Mouse (Mus musculus) retina, embryonic 14.5 days (tissue): ENCODE results near the gene Gm3127.
"Not testable (repeated sequence)": the region's sequence is repeated elsewhere in the genome, so short reads cannot be mapped to it uniquely, and the experiment has no call there.

Experiments
- DNase-seq: peaks from one replicate; pipeline ENCODE4 v3.0.0-alpha.2; 2015; ENCODE audit warnings: low spot score

The Gm3127 gene

DNA sequence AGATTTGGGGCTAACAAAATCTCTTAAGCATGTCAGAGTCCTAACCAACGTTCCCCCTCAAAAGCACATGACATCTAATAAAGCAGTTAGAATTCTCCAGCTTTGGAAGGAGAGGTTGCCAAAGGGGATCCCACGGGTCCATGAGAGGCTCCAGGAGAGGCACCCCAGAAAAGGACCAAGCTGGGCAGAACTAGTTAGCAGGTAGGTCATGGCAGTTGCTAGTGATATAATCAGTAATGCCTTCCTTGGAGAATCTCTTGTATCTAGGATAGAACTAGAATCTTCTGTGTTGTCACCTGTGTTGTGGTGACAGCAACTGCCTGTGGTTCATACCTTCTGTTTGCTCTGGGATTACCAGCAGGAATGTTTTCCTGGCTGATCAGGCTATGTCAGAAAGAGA, at the start of gene Gm3127:
Gene Gm3127 (plus strand): TSS at position 301 of the 400 bp plus-strand sequence.
- not testable (repeated sequence) for DNase-seq

- not testable (repeated sequence) for DNase-seq
These were observed 23.2 kb upstream of the Gm3127 start for GRCm38 (mm10) chr14:4141646-4142045.

- DNase-seq: not testable (repeated sequence)
These were observed 17.2 kb downstream of the Gm3127 start for GRCm38 (mm10) chr14:4182030-4182429.

DNA sequence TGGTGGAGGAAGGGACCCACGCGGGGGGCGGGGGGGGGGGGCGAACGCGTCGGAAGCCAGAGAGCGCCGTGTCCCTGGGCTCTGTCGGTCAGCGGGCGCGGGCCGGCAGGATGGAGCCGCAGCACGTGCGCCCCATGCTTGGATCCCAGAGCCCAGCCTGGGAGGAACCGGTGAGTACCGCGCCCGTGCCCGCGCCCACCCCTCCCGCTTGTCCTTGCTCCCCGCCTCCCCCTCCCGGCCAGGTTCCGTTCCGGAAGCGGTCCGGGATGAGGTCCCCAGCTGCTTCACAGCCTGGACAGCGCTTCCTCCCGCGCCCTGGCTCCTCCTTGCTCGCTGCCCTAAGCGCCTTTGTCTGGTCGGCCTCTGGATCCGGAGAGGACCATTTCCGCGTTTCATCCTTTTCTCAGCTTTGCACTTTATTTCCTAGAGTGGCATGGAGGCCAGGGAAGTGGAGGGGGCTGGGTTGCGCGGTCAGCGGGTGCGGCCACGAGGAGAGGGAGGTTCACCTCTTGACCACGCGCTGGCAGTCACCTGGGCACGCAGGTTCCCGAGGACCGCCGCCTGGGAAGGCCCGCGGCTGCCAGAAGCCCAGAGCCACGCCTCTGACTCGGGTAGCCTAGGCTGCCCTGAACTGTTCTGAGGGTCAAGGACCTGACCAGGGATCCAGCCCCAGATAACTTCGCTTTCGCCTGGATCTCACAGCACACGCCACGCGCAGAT, 17.8 kb downstream of the Gm3127 start, which contains the start of gene Gm2974:
Gene Gm2974 (plus strand): TSS at position 86 of the 720 bp plus-strand sequence.
- DNase-seq: peak; percentile 0

DNA sequence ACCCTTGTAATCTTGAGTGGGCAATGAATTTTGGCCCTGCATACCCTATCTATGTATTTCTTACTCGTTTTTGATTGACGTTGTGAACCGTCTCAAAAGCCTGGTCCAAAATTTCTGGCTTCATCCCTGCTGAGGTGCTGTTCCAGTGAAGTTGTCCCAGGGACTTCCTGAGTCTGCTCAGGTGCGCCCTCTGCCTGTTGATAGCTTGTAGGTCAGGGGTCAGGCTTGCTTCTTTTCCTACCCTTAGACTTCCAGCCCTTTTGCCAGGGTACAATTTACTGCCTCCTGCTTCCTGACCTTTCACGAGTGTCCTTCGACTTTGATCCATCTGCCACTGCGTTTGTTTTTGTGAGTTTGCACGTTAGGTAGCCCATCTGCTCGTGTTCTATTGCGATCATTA, 18.5 kb downstream of the Gm3127 start:
- DNase-seq: not testable (repeated sequence)
